Mouse (Mus musculus): Measurements from ENCODE around the gene Ofcc1.

Gene Ofcc1

GRCm38 (mm10) chr13:39979294-39980061, 381.8 kb downstream of the Ofcc1 start:
- no peak for DNase-seq

GRCm38 (mm10) chr13:39968349-39969016, 392.8 kb downstream of the Ofcc1 start:
- no peak for DNase-seq

- peak; percentile 12 to 43 for DNase-seq
These were observed 404.0 kb downstream of the Ofcc1 start for GRCm38 (mm10) chr13:39957226-39957625.

- no peak for DNase-seq
These were observed 405.2 kb downstream of the Ofcc1 start for GRCm38 (mm10) chr13:39956017-39956416.

Measured in cerebellum, postnatal 14 days (tissue).